Mouse (Mus musculus) retina, embryonic 14.5 days (tissue): ENCODE data around the gene Bid.
"Not testable (repeated sequence)": the region's sequence is repeated elsewhere in the genome, so short reads cannot be mapped to it uniquely, and the experiment has no call there.

ENCODE experiments used
- DNase-seq: peaks from one replicate; pipeline ENCODE4 v3.0.0-alpha.2; 2015; ENCODE audit warnings: low spot score

Bid gene

GRCm38 (mm10) chr6:120934176-120934575 lies 17.5 kb upstream of the Bid start:
- no peak for DNase-seq

DNA sequence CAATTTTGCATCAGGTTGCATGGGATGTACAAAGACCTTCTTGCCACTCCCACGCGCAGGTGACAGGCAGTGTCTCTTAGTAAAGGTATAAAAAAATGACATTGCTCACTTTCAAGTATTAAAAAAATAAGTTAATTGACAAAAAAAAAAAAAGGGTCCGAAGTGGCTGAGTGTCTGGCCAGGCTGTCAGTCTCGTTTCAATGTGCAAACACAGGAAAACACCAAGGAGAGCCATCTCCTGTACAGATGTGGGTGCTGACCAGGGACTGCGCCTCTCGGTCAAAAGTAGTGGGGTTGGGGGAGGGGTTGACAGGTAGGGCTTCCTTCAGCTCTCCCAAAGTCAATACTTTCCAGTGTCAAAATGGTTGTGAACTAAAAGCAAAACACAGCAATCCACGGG lies 17.0 kb upstream of the Bid start:
- DNase-seq: no peak

- no peak for DNase-seq
Measured at GRCm38 (mm10) chr6:120932597-120932996, 15.9 kb upstream of the Bid start.

- no peak for DNase-seq
Measured at GRCm38 (mm10) chr6:120930450-120931306, 14.0 kb upstream of the Bid start.

- DNase-seq: no peak
Measured at GRCm38 (mm10) chr6:120929421-120929820, 12.8 kb upstream of the Bid start.

- DNase-seq: no peak
Measured at GRCm38 (mm10) chr6:120927765-120928164, 11.1 kb upstream of the Bid start.

DNA sequence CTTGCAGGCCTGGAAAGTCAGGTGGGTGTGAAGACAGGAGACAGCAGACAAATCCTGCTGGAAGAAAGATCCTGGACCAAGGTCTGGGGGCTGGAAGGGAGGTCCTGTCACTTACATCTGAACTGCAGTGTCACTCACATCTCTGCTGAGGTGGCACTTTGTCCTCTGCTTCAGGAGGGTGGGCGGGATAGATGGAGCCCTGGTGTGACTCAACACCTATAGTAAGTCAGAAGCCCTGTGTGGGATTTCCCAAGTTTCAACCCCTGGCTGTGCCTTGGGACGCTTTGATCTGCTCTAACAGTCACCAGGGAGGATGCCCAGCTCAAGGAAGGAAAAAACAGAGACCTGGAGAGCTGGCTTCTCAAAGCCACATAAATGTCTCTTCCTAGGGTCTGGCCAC lies 10.2 kb upstream of the Bid start:
- no peak for DNase-seq

DNA sequence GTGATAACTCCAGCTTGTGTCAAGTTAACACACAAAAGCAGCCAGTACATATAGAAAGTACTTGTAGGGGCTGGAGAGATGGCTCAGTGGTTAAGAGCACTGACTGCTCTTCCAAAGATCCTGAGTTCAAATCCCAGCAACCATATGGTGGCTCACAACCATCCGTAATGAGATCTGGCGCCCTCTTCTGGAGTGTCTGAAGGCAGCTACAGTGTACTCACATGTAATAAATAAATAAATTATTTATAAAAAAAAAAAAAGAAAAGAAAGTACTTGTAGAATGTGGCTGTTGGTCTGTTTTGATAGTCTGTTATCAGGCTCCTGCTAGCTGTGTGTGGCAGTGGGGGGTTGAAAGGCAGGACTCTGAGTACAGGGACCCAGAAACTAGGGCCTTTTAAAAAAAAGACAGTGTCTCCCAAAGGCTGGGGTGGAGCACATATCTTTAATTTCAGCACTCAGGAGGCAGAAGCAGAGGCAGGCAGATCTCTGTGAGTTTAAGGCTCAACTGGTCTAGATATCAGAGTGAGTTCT lies 8.2 kb upstream of the Bid start:
- DNase-seq: not testable (repeated sequence)

GRCm38 (mm10) chr6:120917975-120918374 lies 1.3 kb upstream of the Bid start:
- no peak for DNase-seq

DNA sequence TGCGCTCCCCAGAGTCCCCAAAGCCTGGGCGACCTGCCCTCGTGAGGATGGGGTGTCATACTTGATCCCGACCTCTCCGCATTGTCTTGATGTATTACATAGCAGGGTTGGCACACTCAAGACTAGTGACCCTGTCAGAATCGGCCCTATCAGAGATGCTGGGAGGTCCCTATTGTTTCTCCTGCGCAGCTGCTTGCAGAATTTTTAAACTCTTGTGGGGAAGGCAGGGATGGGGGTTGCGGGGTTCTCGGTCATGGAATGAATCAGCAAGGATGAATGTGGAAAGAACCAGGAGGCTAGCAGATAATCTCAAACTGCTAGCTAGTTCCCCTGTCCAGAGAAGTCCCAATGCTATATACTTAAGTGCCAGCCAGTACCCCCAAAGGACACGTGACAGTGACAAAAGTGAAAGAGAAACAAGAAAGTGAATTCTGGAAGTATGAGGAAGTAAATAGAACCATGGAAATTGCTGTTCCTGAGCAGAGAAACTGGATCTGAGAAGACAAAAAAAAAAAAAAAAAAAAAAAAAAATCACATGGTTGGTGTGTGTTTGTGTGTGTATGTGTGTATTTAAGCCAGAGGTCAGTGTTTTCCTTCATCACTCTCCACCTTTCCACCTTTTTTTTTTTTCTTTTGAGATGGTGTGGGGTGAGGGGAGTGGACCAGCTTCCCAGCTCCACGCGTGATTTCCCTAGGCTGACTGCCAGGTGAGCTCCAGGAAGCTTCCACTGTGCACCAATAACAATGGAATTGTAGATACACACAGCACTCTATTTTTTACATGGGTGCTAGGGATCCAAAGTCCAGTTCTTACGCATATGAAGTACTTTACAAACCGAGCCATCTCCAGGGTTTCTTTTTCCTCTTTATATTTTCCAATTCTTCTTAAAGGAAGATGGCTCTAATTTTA lies 574 bp upstream of the Bid start:
- DNase-seq: not testable (repeated sequence)

- no peak for DNase-seq
Measured at GRCm38 (mm10) chr6:120915649-120915975, 1.0 kb downstream of the Bid start.

- DNase-seq: peak; percentile 60
Measured at GRCm38 (mm10) chr6:120914911-120915648, 1.6 kb downstream of the Bid start.

- DNase-seq: no peak
Measured at GRCm38 (mm10) chr6:120914533-120914910, 2.1 kb downstream of the Bid start.

- no peak for DNase-seq
Measured at GRCm38 (mm10) chr6:120913783-120914182, 2.9 kb downstream of the Bid start.

GRCm38 (mm10) chr6:120912931-120913330 lies 3.7 kb downstream of the Bid start:
- DNase-seq: no peak

GRCm38 (mm10) chr6:120911213-120912007 lies 5.2 kb downstream of the Bid start:
- no peak for DNase-seq

DNA sequence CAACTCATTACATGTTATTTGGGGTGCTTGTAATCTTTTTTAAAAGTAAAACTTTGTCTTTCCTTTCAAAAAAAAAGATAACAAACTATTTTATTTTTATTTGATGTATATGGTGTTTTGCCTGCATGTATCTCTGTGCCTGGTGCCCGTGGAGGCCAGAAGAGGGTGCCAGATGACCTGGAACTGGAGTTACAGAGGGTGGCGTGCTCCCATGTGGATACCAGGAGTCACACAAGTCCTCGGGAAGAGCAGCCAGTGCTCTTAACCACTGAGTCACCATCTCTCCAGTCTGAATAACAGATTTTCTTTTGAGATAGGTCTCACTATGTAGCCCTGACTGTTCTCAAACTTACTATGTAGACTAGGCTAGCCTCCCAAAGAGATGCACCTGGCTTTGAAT lies 7.2 kb downstream of the Bid start:
- no peak for DNase-seq

DNA sequence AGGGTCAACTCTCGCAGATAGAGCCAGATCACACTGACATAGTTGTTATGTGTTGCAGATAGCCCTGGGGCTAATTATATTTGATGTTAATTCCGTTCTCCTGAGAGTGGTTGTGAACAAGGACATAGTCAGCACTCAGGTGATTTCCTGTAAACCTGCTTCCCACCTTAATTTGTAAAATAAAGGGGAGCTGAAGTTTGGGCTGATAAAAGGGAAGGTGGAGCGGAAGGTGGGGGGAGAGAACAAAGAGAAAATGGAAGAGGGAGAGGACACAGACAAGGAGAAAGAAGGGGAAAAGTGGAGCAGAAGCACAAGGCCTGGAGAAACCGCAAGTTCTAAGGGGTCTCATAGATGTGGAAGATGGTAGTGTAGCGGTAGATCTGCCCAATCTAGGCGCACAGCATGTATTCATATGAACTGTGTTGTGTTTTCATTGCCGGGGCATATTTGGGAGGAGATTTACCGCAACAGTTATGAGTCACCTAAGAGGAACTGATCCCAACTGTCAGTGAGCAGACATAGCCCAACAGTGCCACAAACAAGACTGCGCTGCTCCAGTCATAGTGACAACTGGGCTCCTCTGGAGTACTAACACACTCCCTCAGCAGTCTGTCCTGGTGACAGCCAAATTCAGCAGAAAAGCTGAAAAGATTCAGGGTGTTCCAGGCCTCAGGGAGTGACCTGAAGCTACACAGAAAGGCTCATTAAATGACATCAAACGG lies 8.6 kb downstream of the Bid start:
- not testable (repeated sequence) for DNase-seq

DNA sequence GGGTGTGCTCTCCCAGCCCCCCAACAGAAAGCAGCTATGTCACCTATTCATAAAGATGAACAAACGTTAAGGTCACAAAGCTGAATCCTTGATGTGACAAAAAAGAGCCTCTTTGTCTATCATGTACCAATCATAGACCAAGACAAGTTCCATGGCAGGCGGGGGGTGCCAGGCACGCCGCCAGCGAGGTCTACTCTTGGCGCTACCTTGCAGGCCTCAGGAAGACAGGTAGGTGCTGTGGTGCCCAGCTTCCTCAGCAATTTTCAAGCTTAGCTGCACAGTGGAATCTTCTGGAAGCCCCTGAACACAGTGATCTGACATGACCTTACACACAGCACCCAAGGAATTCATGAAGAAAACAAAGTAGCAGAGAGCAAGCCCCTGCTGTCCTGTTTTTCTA lies 10.1 kb downstream of the Bid start:
- DNase-seq: no peak

DNA sequence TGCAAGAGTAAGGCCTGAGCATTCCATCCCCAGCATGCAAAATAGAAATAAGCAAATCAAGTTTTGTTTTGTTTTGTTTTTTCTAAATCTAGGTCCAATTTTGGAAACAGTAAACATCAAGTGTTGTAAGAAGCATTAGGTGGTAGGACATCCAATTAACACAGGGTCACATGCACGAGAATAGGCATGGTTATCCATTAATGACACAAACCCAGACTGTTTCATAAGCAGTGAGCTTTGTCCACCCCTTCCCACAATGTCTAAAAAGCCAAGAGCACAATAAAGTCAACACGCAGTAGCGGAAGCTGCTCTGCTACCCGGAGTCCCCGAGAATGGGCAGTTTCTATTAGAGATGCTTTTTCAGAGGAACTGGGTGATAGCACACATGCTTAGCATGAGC lies 11.5 kb downstream of the Bid start:
- no peak for DNase-seq

GRCm38 (mm10) chr6:120903961-120904360 lies 12.7 kb downstream of the Bid start:
- no peak for DNase-seq
